Mouse (Mus musculus) heart, embryonic 14.5 days (tissue): ENCODE measurements at regions not wholly inside any gene's neighbourhood (a gene's known extent, or its start where the extent isn't known, plus 50 kb on each side); places are given as distances from the start of the nearest gene placed in this dataset.

ENCODE experiments used
- ATAC-seq: fragments of 200-750 bp; cut with Nextera tagmentation; 2 replicates; pipeline ENCODE4 v1.8.0; 2017; ENCODE audit warnings: low read depth, moderate TSS enrichment; ENCODE audit not compliant: insufficient number of reproducible peaks, insufficient read depth, low FRiP score
- H3K27ac ChIP-seq, 2 experiments: fragments of 200-500 bp in 1 of 2; fragments of 300-500 bp in 1 of 2; sonication (generic) in 1 of 2; replicated peaks in 1 of 2; 2 replicates each; pipeline ENCODE4 v1.5.1; 2012 to 2014; ENCODE audit warnings: low read depth in 2 of 2, low read length in 2 of 2, control low read depth in 1 of 2, mild to moderate bottlenecking in 1 of 2, mixed read lengths in 1 of 2; ENCODE audit not compliant: control insufficient read depth in 1 of 2, insufficient read depth in 1 of 2
- H3K27me3 ChIP-seq: fragments of 300-500 bp; sonication (generic); 2 replicates; pipeline ENCODE4 v1.6.1; 2014; ENCODE audit warnings: mild to moderate bottlenecking, low read length, control low read depth; ENCODE audit not compliant: control insufficient read depth, insufficient read depth
- H3K36me3 ChIP-seq: fragments of 300-500 bp; sonication (generic); 2 replicates; pipeline ENCODE4 v1.6.1; 2014; ENCODE audit warnings: mild to moderate bottlenecking, control low read depth, low read length, mixed read lengths; ENCODE audit not compliant: control insufficient read depth, insufficient read depth
- H3K4me1 ChIP-seq, 2 experiments: fragments of 200-500 bp in 1 of 2; fragments of 300-500 bp in 1 of 2; sonication (generic) in 1 of 2; 2 replicates each; pipeline ENCODE4 v1.6.1; 2012 to 2014; ENCODE audit warnings: low read length in 2 of 2, control low read depth in 1 of 2, mixed read lengths in 1 of 2; ENCODE audit not compliant: control insufficient read depth in 2 of 2, insufficient read depth in 2 of 2
- H3K4me2 ChIP-seq: fragments of 300-500 bp; sonication (generic); 2 replicates; pipeline ENCODE4 v1.6.1; 2014; ENCODE audit warnings: mild to moderate bottlenecking, low read length
- H3K4me3 ChIP-seq, 2 experiments: fragments of 200-500 bp in 1 of 2; fragments of 300-500 bp in 1 of 2; sonication (generic) in 1 of 2; 2 replicates each; pipeline ENCODE4 v1.5.1; 2012 to 2014; ENCODE audit warnings: low read length in 2 of 2, mild to moderate bottlenecking in 2 of 2, control low read depth in 1 of 2, low read depth in 1 of 2, moderate library complexity in 1 of 2; ENCODE audit not compliant: control insufficient read depth in 1 of 2, insufficient read depth in 1 of 2
- H3K9ac ChIP-seq: fragments of 300-500 bp; sonication (generic); 2 replicates; pipeline ENCODE4 v1.6.1; 2014; ENCODE audit warnings: mild to moderate bottlenecking, low read length
- H3K9me3 ChIP-seq: fragments of 300-500 bp; sonication (generic); 2 replicates; pipeline ENCODE4 v1.6.1; 2016; ENCODE audit warnings: low read length, control low read depth; ENCODE audit not compliant: control insufficient read depth
- WGBS: fragments of 180-500 bp; shearing (Covaris S2); extraction: QIAGEN DNeasy Blood & Tissue Kit; methylation state at CpG from one replicate; pipeline ENCODE4 v1.1.7; 2014; 5-methylcytosine and 5-hydroxymethylcytosine counted together

GRCm38 (mm10) chr7:69493062-69493930 is 744.3 kb upstream of the Arrdc4 start:
- Histone ChIP-seq H3K9me3 (no peaks in the 10 kb centered on the region), H3K4me2 (peak overlapping the region; percentile 40), H3K27ac (no peak overlapping the region), H3K27me3 (0 out of 2 replicates have a peak, but pooled peaks cover 8% of the 10 kb centered on the region), H3K4me3 (no peak overlapping the region), H3K9ac (no peak overlapping the region), H3K36me3 (no peaks in the 10 kb centered on the region), H3K4me1 (peaks cover 0 to 3% of the 10 kb centered on the region in 2 experiments; a peak in 1 of 4 replicates)
- WGBS: 43% methylated on average over 18 of the region's 18 CpGs
- no peak for ATAC-seq

GRCm38 (mm10) chr7:69490566-69491466 is 741.8 kb upstream of the Arrdc4 start:
- ATAC-seq: no peak
- Histone ChIP-seq H3K27me3 (0 out of 2 replicates have a peak, but pooled peaks cover 8% of the 10 kb centered on the region), H3K4me3 (no peak overlapping the region), H3K9me3 (no peaks in the 10 kb centered on the region), H3K4me1 (peaks cover 0 to 3% of the 10 kb centered on the region in 2 experiments; a peak in 1 of 4 replicates), H3K4me2 (no peak overlapping the region), H3K27ac (no peak overlapping the region), H3K36me3 (no peaks in the 10 kb centered on the region), H3K9ac (no peak overlapping the region)
- 41% methylated on average over 16 of the region's 16 CpGs for WGBS

- 65% methylated on average over 6 of the region's 6 CpGs for WGBS
- Histone ChIP-seq H3K4me3 (no peak overlapping the region), H3K4me2 (no peak overlapping the region), H3K27ac (no peak overlapping the region), H3K27me3 (0 out of 2 replicates have a peak, but pooled peaks cover 8% of the 10 kb centered on the region), H3K4me1 (peaks cover 0 to 3% of the 10 kb centered on the region in 2 experiments; a peak in 1 of 4 replicates), H3K9me3 (no peaks in the 10 kb centered on the region), H3K9ac (no peak overlapping the region), H3K36me3 (no peaks in the 10 kb centered on the region)
- ATAC-seq: no peak
These were observed 739.6 kb upstream of the Arrdc4 start for GRCm38 (mm10) chr7:69488630-69489029.

- H3K36me3 ChIP-seq: no peaks in the 10 kb centered on the region
- no peaks in the 10 kb centered on the region for H3K4me1 ChIP-seq
- H3K27me3 ChIP-seq: 0 out of 2 replicates have a peak, but pooled peaks cover 7% of the 10 kb centered on the region
- no peak for ATAC-seq
- no peak overlapping the region for H3K4me2 ChIP-seq
- 41% methylated on average over 3 of the region's 3 CpGs for WGBS
- H3K4me3 ChIP-seq: no peak overlapping the region
- no peak overlapping the region for H3K27ac ChIP-seq
- H3K9ac ChIP-seq: no peak overlapping the region
- no peaks in the 10 kb centered on the region for H3K9me3 ChIP-seq
These were observed 738.1 kb upstream of the Arrdc4 start for GRCm38 (mm10) chr7:69487111-69487510.

GRCm38 (mm10) chr7:69484552-69484951 is 735.5 kb upstream of the Arrdc4 start:
- no peak for ATAC-seq
- WGBS: 75% methylated on average over 4 of the region's 4 CpGs

More at GRCm38 (mm10) chr7:69484552-69484951, 735.5 kb upstream of the Arrdc4 start:
- Histone ChIP-seq H3K4me1 (no peaks in the 10 kb centered on the region), H3K27ac (no peak overlapping the region), H3K36me3 (no peaks in the 10 kb centered on the region), H3K9ac (no peak overlapping the region), H3K9me3 (no peaks in the 10 kb centered on the region), H3K27me3 (no peaks in the 10 kb centered on the region), H3K4me2 (no peak overlapping the region), H3K4me3 (no peak overlapping the region)
